Mouse (Mus musculus) kidney, embryonic 14.5 days (tissue): ENCODE results near the gene Setd5. TPM values are rescaled to one million over a fixed set of nuclear protein-coding genes. Genes with fewer than 3 reads are reported as not detected.
A peak's percentile ranks its signal among the peaks of the same experiment; 100 is the strongest.

Source experiments
- ATAC-seq: fragments of 200-750 bp; cut with Nextera tagmentation; 2 replicates; pipeline ENCODE4 v1.8.0; 2017; ENCODE audit warnings: moderate number of reproducible peaks, mild to moderate bottlenecking, moderate TSS enrichment, moderate library complexity; ENCODE audit not compliant: low FRiP score, low TSS enrichment
- H3K27ac ChIP-seq: fragments of 300-500 bp; sonication (generic); 2 replicates; pipeline ENCODE4 v1.5.1; 2014; ENCODE audit warnings: low read depth, mild to moderate bottlenecking, low read length, moderate library complexity, mixed read lengths
- H3K27me3 ChIP-seq: fragments of 300-500 bp; sonication (generic); 2 replicates; pipeline ENCODE4 v1.6.1; 2014; ENCODE audit warnings: mild to moderate bottlenecking, low read length; ENCODE audit not compliant: control insufficient read depth, insufficient read depth
- H3K36me3 ChIP-seq: fragments of 300-500 bp; sonication (generic); 2 replicates; pipeline ENCODE4 v1.6.1; 2014; ENCODE audit warnings: low read length, mixed read lengths; ENCODE audit not compliant: control insufficient read depth, insufficient read depth
- H3K4me1 ChIP-seq: fragments of 300-500 bp; sonication (generic); 2 replicates; pipeline ENCODE4 v1.6.1; 2014; ENCODE audit warnings: low read length, mixed read lengths; ENCODE audit not compliant: control insufficient read depth, insufficient read depth
- H3K4me2 ChIP-seq: fragments of 300-500 bp; sonication (generic); replicated peaks from 2 replicates; pipeline ENCODE4 v1.6.1; 2014; ENCODE audit warnings: low read depth, mild to moderate bottlenecking, low read length
- H3K4me3 ChIP-seq: fragments of 300-500 bp; sonication (generic); 2 replicates; pipeline ENCODE4 v1.5.1; 2014; ENCODE audit warnings: mild to moderate bottlenecking, low read length
- H3K9ac ChIP-seq: fragments of 300-500 bp; sonication (generic); 2 replicates; pipeline ENCODE4 v1.6.1; 2014; ENCODE audit warnings: low read depth, mild to moderate bottlenecking, low read length, moderate library complexity
- H3K9me3 ChIP-seq: fragments of 300-500 bp; sonication (generic); 2 replicates; pipeline ENCODE4 v1.6.1; 2016; ENCODE audit warnings: low read length; ENCODE audit not compliant: control insufficient read depth
- WGBS: fragments of 180-500 bp; shearing (Covaris S2); extraction: QIAGEN DNeasy Blood & Tissue Kit; methylation state at CpG from one replicate; pipeline ENCODE4 v1.1.7; 2014; 5-methylcytosine and 5-hydroxymethylcytosine counted together
- polyA plus RNA-seq: library from polyadenylated mRNA; unstranded; fragments of >200 nt; fragmentation: Nextera tagmentation; extraction: Ambion mirVana; gene quantifications from 2 replicates; pipeline ENCODE4 v1.2.1, GENCODE M21; 2014

The Setd5 gene
- polyA plus RNA-seq, 1 experiment from 2014 or later, result 107 TPM

GRCm38 (mm10) chr6:113069154-113069553, 8.0 kb upstream of the Setd5 start:
- Histone ChIP-seq H3K4me2 (no peak overlapping the region), H3K27ac (no peak overlapping the region), H3K4me1 (0 out of 2 replicates have a peak, but pooled peaks cover 4% of the 10 kb centered on the region), H3K9ac (no peak overlapping the region), H3K4me3 (no peak overlapping the region), H3K36me3 (peaks cover 62% of the 10 kb centered on the region), H3K27me3 (no peaks in the 10 kb centered on the region), H3K9me3 (no peaks in the 10 kb centered on the region)
- 98% methylated on average over 1 of the region's 1 CpGs for WGBS
- no peak for ATAC-seq

- 29% methylated on average over 3 of the region's 3 CpGs for WGBS
- Histone ChIP-seq H3K27me3 (no peaks in the 10 kb centered on the region), H3K27ac (peak overlapping the region; percentile 100), H3K9ac (peak overlapping the region; percentile 100), H3K4me3 (peak overlapping the region; percentile 95), H3K4me2 (peak overlapping the region; percentile 75), H3K36me3 (peaks cover 6% of the 10 kb centered on the region; the same call in 1 of the 2 replicates), H3K9me3 (no peaks in the 10 kb centered on the region), H3K4me1 (peaks cover 23% of the 10 kb centered on the region)
- no peak for ATAC-seq
Observed at GRCm38 (mm10) chr6:113075261-113075660, 1.9 kb upstream of the Setd5 start.

DNA sequence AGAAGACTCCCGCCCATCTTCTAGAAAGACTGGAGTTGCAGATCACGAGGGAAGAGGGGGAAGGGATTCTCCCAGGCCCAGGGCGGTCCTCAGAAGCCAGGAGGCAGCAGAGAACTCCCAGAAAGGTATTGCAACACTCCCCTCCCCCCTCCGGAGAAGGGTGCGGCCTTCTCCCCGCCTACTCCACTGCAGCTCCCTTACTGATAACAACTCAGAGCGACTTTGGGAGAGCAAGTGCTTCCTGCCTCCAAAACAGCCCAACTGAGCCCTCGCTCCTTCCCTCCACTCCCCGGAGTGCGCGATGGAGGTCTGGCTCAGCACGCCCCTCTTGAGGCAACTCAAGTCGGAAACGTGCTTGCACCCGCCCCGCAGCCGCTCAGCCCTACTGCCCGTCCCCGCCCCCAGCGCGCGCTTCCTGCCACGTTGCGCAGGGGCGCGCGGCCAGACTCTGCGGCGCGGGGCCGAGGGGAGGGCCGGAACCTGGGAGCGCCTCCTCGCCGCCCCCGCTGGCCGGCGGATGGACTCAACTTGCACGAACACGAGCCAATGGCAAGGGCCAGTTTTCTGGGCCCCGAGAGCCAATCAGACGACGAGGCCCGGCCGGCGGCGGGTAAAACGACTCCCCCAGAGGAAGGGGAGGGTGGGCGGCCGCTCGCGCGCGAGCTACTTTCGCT, 1.0 kb upstream of the Setd5 start:
- Histone ChIP-seq H3K27ac (peak overlapping the region; percentile 100), H3K9ac (peak overlapping the region; percentile 100), H3K9me3 (no peaks in the 10 kb centered on the region), H3K4me2 (peak overlapping the region; percentile 75), H3K27me3 (no peaks in the 10 kb centered on the region), H3K4me3 (peak overlapping the region; percentile 95), H3K4me1 (peaks cover 25% of the 10 kb centered on the region), H3K36me3 (peaks cover 3% of the 10 kb centered on the region; the same call in 1 of the 2 replicates)
- peak; percentile 93 for ATAC-seq
- WGBS, result under 1% methylated on average over 51 of the region's 55 CpGs

DNA sequence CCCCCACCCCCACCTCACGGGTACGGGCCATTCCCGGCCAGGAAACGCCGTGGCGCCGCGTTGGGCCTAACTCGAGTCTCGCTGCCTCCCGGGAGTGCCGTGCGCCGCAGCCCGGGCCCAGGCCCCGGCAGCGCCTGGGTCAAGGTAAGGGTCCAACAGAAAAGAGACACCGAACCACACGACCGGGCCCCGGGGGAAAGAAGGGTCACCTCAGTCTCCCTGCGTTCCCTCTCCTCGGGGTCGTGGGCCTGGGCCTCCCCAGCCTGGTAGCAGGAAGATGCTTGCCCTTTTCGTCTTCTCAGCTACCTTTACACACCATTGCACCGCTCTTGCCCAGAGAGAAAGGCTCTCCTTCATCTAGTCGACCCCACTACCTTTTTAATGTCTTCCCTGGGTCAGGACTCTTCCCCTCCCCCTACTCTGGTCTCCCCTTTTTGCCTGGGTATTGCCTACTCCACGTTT, 435 bp downstream of the Setd5 start:
- Histone ChIP-seq H3K4me1 (peaks cover 33% of the 10 kb centered on the region), H3K27ac (peak overlapping the region; percentile 100), H3K27me3 (no peaks in the 10 kb centered on the region), H3K36me3 (no peaks in the 10 kb centered on the region), H3K4me3 (peak overlapping the region; percentile 95), H3K9me3 (no peaks in the 10 kb centered on the region), H3K9ac (peak overlapping the region; percentile 100), H3K4me2 (peak overlapping the region; percentile 89)
- under 1% methylated on average over 13 of the region's 28 CpGs for WGBS
- no peak for ATAC-seq

DNA sequence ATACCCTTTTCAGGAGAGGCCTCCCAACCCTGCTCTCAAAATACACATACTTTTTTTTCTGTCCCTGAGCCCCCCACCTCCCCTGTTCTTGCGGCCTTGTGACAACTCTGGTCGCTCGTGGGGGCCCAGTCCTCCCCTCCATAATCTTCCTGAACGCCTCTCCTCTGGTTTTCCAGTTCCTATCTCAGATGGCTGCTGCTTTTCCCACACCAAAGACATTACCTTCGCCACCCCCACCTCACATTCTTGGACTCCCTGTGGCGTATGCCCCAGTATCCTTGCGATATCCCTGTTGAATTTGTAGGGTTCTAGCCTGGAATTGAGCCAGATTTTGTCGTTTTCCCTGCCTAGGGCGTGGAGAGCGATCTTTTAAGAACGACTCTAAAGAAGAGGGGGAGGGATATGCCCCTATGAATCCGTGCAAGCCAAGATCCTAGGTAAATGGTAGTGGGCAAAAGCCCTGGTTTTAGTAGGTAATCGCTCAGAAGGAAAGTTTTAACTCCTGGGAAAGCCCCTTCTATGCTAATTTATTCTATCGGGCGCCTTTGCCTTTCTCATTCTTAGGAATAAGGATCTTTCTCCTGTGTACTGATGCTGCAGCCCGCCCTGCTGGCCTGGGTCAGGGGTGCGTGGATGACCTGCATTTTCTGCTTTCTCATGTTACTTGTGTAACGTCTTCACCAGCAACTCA, 1.0 kb downstream of the Setd5 start:
- Histone ChIP-seq H3K27me3 (no peaks in the 10 kb centered on the region), H3K9ac (peak overlapping the region; percentile 100), H3K36me3 (no peaks in the 10 kb centered on the region), H3K4me1 (peaks cover 34% of the 10 kb centered on the region), H3K4me2 (peak overlapping the region; percentile 89), H3K27ac (peak overlapping the region; percentile 100), H3K4me3 (peak overlapping the region; percentile 95), H3K9me3 (no peaks in the 10 kb centered on the region)
- WGBS, result under 1% methylated on average over 18 of the region's 18 CpGs
- ATAC-seq, result no peak

DNA sequence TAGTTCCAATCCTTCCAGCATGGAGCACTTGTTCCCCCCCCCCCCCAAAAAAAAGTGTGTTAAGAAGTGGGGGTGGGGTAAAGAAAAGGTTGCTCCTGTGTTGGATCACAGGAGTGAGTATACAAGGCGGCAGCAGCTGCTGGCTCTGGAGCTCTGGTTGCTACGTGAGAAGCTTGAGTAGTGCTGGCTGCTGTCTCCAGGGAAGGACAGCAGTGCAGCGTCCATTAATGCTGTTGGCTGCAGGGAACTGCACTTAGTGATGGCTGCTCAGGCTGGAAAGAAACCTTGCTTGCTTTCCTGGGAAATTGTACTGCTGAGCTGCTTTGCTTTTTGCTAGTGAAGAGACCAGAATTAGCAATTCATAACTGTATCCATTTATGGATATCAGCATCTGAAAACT, 2.3 kb downstream of the Setd5 start:
- Histone ChIP-seq H3K9me3 (no peaks in the 10 kb centered on the region), H3K4me3 (peak overlapping the region; percentile 95), H3K4me2 (peak overlapping the region; percentile 89), H3K4me1 (peaks cover 29% of the 10 kb centered on the region), H3K27ac (peak overlapping the region; percentile 17; the same call in 1 of the 2 replicates), H3K36me3 (no peaks in the 10 kb centered on the region; the same call in 1 of the 2 replicates), H3K9ac (peak overlapping the region; percentile 100), H3K27me3 (no peaks in the 10 kb centered on the region)
- ATAC-seq, result no peak
- WGBS, result 0% methylated on average over 3 of the region's 3 CpGs

- H3K27me3 ChIP-seq, result no peaks in the 10 kb centered on the region
- WGBS, result 20% methylated on average over 6 of the region's 6 CpGs
- H3K4me2 ChIP-seq, result 0 out of 2 replicates have a peak overlapping the region, but pooled peaks have one; percentile 9
- H3K27ac ChIP-seq, result peak overlapping the region; percentile 13; the same call in 1 of the 2 replicates
- H3K36me3 ChIP-seq, result no peaks in the 10 kb centered on the region; the same call in 1 of the 2 replicates
- H3K4me1 ChIP-seq, result peaks cover 23% of the 10 kb centered on the region
- no peaks in the 10 kb centered on the region for H3K9me3 ChIP-seq
- H3K4me3 ChIP-seq, result no peak overlapping the region
- no peak for ATAC-seq
- no peak overlapping the region for H3K9ac ChIP-seq
Observed at GRCm38 (mm10) chr6:113082229-113082628, 5.1 kb downstream of the Setd5 start.

- H3K9ac ChIP-seq, result no peak overlapping the region
- H3K4me3 ChIP-seq, result no peak overlapping the region
- H3K36me3 ChIP-seq, result no peaks in the 10 kb centered on the region; the same call in 1 of the 2 replicates
- no peak overlapping the region for H3K27ac ChIP-seq
- peaks cover 16% of the 10 kb centered on the region for H3K4me1 ChIP-seq
- H3K9me3 ChIP-seq, result no peaks in the 10 kb centered on the region
- H3K4me2 ChIP-seq, result no peak overlapping the region
- WGBS, result 70% methylated on average over 4 of the region's 4 CpGs
- H3K27me3 ChIP-seq, result no peaks in the 10 kb centered on the region
- no peak for ATAC-seq
Observed at GRCm38 (mm10) chr6:113084590-113084989, 7.4 kb downstream of the Setd5 start.

GRCm38 (mm10) chr6:113093206-113093605, 16.0 kb downstream of the Setd5 start:
- ATAC-seq, result no peak
- Histone ChIP-seq H3K27me3 (no peaks in the 10 kb centered on the region), H3K9me3 (no peaks in the 10 kb centered on the region), H3K4me1 (no peaks in the 10 kb centered on the region), H3K4me2 (no peak overlapping the region), H3K36me3 (no peaks in the 10 kb centered on the region; the same call in 1 of the 2 replicates), H3K4me3 (no peak overlapping the region), H3K27ac (no peak overlapping the region), H3K9ac (no peak overlapping the region)
- 82% methylated on average over 3 of the region's 3 CpGs for WGBS
